Mouse (Mus musculus) cerebellum, adult 9-10 months (tissue): ENCODE measurements at regions not wholly inside any gene's neighbourhood (a gene's known extent, or its start where the extent isn't known, plus 50 kb on each side); places are given as distances from the start of the nearest gene placed in this dataset.

Source experiments
- DNase-seq: peaks from one replicate; pipeline ENCODE4 v3.0.0; 2022

DNA sequence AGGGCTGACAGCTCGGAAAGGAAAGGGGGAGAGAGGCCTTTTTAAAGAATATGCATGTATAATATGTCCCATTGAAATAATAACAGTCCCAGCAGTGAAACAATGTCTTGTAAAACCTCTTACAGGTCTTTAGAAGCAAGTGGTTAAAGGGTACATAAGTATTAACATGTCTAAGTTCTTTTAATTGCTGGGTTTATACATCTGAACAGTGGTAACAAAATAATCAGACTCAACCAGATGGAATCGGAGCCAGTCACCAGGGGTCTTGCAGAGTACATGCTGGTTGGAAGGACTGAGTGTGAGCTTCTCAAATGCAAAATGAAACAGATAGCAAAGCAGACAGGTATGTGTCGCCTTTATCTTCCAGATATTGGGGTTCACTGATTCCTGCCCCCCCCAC lies 317.3 kb downstream of the Nsun3 start:
- no peak for DNase-seq

DNA sequence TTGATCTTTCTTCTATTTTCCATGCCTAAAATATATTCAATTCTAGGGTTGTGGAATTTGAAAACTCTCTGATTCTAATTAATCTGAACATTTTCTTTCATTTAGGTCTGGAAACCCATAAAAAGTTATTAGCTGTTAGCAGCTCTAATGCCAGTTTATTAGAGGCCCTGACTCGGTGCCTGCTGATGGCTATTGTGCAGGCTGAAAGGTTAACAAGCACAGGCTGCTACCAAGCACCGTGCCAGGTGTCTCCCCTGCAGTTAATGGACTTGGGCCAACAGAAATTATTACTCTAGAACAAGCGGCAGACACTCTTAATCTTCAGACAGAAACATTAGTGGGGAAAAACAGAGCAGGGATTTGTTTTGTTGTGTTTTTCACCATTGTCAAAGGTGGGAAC lies 317.8 kb downstream of the Nsun3 start:
- DNase-seq, result peak; percentile 2

DNA sequence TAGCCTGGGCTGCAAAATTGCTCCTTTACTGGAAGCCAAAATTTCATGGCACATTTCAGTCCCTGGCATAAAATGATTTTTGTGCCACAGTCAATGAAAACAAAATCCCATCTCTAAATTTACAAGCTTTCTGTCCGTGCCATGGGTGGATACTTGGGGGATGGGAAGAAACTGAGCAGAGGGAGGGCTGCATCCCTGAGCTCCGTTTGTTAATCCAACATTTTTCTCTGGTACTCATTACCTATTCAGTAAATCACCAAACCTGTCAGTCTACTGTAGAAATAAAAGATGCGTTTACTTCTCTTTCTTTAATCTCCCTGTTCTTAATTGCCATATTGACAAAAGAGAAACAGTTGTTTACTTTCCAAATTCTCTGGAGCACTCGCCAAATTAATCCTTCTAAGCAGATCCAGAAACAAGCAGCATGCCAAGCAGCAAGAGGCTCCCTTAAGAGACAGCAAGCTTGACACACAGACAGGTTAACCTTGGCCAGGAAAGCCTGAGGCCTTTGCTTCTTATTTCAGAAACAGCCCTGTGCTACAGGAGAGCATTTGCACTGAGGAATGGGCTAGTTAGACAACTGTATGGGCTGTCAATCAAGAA lies 326.6 kb downstream of the Nsun3 start:
- DNase-seq, result no peak

DNA sequence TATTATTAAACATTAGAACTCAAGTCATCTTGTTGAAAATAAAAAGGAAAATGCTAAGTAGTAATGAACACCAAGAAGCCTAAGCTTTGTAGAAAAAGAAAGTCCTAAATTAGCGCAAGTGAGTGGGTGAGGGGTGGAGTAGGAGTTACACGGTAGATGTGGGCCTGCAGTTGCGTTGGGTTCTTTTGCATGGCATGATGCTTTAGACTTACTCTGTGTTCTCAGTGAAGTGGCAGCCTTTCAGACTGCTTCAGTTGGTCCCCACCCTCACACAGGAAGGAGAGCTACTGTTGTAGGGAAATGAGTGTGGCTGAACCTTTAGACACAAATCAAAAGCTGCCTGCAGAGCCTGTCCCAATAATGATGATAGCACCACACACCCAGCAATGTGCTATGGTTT lies 336.9 kb downstream of the Nsun3 start:
- no peak for DNase-seq

DNA sequence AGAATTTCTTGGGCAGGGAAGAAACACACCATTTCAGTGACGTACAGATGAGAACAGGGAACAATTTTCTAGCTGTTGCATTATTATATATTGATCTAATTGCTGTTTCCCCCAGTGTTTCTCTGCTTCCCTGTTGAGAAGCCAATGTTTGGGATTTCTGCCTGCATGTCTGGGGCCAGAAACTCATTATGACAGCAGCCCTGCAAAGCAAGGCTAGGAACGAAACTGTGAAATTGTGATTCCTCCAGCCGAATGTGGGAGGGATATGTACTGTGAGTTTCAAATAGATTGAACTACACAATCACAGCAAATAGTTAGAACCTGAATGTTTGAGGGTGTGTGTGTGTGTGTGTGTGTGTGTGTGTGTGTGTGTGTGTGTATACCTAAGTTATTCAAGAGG lies 339.2 kb downstream of the Nsun3 start:
- DNase-seq, result no peak

DNA sequence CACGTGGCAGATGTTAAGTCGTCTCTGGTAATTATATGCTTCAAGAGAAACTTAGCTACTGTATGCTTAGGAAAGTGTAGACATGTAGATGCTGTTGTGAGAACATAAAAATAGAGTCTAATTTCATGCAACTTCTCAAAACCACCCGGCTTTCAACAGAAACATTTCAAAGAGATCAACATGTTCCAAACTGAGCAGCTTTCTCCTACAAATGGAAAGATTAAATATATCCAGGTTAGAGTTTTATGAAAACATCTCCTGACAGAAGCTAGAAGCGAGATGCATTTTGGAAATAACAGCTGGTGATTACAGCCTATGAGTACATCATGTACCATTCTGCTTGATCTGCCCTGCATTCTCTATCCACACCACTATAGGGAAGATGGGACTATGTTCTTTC lies 345.4 kb downstream of the Nsun3 start:
- no peak for DNase-seq

DNA sequence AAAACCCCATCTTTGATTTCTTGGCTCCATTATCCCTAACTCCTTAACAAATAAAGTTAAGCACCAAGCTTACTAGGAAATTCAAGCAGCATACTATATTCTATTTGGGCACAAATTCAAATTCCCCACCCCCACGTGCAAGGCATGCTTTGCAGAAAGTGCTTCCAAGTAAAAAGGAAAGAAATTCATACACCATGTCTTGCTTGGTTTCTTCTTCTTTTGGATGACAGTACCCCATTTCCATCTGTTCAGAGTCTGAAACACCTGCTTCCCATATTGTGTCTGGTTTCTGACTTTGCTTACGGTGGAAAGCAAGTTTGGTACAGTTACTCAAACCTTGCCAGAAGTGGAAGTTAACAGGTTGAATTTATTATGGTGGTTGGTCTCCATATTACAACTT lies 353.5 kb downstream of the Nsun3 start:
- DNase-seq, result no peak

DNA sequence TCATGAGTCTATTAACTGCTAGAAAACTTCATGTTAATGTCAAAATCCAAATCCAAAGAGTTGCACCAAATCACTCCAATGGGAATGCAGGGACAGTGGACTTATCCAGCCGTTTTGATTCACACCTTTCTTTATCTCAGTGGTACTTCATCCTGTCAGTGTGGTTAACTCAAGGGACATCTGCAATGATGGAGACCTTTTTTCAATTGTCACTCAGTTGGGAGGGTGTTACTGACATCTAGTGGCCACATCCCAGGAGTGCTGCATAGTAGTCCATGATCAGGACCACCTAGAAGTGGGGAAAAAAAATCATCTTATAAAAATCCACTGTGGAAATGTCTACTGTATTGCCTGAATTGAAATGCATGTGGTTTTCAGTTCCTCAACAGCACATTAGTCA lies 372.1 kb downstream of the Nsun3 start:
- DNase-seq, result peak; percentile 6

DNA sequence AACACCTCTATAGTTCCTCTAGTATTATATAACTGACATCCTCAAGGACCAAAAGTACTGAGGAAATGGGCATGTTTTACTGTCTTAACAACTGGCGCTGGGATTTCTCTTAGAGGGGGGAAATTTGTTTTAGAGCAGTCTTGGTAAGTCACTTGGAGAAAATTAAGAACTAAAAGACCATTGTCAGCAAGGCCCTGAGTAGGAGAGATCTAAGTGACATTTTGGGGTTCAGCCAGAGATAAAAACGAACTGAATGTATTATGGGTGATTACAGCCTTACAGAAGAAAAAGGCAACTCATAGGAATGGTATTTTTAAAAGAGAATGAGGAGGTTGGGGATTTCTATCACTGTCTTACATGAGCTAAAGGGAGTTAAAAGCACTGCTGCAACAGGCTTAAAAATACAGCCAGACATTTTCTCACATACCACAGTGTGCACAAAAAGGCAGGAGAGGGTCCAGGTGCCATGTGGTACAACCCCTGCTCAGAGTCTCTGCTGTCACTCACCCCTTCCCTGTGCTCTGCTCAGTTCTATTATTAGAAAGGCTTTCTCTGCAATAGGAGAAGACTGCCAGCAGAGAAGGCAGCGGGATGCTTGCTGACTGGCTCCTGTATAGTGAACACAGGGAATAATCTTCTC lies 379.0 kb downstream of the Nsun3 start:
- DNase-seq, result no peak

DNA sequence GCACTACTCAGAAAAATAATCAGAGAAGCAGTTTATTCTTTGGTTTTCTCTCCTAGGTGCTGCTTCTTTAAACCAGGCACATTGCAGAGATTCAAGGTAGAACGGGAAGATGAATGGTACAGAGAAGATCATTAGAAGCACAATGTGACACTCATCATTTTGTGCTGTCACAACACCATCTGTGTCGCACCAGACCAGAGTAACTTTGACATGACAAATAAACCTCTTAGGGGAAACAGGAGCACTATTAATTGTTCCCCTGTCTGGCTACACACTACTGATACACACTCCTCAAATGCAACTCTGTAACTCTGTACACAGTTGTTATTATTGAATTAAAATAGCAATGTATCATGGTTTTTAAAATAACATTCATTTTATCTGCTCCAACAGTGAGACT lies 380.2 kb downstream of the Nsun3 start:
- DNase-seq, result no peak

DNA sequence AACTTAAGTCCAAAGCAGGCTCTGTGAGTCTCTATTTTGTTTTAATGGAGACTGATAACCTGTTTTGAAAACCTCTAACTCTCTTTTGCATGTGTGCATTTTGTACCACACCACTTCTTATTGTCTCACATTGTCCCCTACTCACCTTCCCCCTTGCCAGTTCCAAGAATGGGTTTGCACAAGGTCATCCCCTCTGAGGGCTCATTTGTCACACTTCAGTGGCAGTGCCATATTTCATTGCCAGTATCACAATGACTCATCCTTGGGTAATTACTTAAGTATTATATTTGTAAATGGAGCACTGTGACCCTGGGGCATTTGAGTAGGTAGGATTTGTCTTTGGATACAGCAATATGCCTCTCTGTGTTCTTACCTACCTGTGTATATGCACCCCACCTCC lies 429.3 kb downstream of the Nsun3 start:
- DNase-seq, result no peak

DNA sequence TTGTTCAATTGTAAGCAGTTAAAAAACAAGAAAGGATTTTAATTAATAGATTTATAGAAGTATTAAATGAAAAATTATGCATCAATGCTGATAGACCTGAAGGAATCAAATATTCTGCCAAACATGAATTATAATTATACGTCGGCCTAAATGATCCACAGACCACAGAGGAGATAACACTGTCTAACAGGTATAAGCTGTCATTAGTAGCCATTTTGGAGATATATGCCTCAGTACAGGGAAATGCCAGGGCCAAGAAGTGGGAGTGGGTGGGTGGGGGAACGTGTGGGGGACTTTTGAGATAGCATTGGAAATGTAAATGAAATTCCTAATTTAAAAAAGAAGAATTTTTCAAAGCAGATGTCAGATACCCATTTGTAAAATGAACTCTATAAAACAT lies 430.3 kb downstream of the Nsun3 start:
- DNase-seq, result no peak

DNA sequence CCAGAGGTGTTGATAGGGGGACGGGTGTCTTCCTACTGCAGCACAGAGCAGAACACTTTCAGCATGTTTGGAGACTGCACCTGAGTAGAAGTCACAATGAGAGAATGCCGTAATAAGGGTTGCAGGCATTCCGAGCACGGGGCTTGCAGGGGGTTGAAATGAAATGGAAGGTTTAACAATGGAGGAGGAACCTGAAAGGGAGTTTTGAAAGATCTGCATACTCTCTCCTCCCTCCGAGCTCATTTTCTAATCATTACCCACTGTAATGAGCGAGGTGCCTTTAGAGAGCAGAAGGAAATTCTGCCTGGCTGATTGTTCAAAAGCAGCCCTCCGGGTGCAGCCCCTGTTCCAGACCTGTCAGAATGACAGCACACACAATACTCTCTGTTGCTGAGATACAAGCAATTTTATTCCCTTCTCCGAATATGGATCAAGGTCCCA lies 430.8 kb downstream of the Nsun3 start:
- no peak for DNase-seq

DNA sequence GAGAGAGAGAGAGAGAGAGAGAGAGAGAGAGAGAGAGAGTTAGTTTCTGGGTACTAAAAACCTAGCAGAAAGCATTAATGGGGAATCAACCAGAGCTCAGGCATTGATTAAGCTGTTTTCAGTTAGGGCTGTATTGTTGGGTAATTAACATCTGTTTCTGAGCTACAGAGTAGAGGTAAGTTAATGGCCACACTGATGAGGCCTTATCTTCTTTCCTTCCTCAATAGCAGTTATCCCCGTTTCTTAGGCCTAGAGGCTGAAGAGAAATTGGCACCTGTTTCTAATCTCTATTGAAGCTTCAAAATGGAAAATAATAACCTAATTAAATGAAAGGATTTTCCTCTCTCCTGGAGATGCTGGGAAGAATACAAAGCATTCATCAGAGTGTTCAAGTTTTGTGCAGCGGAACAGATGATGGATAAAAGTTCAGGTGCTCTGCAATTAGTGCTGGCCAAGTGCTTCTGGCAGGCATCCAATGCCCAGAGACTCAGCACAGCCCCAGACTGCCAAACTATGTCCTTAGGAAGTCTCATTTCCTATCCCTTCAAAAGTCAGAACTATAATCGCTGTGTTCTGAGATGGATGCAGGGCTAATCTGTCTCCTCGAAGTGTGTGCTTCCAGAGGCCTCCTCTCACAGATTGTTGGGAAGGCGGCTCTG lies 459.1 kb downstream of the Nsun3 start:
- DNase-seq, result no peak

DNA sequence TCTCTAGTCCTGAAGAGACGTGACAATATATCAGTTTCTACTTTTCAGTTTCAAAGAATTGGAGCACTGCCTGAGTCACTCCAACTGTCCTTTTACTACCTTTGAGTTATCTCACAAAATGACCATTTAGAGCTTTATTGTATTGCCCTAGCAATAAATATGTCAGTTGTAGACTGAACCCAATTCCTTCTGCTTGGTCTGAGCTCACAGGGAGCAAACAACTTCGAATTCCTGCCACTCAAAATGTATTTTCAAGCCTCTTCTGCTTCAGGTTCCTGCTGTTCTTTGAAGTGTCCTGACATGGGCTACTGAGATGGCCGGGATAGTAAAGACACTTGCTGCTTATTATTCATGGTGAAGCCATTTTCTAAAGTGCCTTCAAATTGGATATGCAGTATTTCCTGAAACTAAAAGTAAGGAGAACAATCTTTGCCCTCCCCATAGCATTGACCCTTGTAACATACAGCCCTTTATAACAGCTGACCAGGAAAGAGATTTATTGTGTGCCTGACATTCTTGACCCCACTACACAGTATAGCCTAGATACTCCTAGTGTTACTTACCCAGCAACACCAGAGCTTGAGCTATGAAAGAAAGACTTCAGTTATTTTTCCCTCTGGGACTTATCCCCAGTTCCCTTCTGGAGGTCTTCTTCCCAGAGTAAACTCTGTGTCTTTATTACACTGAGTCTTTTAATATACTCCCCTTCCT lies 460.9 kb downstream of the Nsun3 start:
- DNase-seq, result no peak

DNA sequence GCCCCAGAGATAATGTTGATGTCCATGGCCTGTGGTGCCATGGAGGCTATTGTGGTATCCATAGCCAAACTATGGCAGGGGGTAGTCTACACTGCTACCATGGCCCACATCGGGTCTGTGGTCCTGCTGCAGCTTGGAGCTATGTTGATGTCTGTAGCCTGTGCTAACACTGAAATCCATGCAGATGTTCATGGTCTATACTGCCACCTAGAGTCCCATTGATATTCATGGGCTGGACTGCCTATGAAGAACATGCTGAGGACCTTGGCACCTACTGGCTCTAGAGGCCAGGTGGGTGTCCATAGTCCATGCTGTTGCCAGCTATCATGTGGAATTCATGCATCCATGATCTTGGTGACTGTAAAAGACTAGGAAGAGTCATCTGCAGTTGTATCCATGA lies 463.8 kb downstream of the Nsun3 start:
- DNase-seq, result no peak

DNA sequence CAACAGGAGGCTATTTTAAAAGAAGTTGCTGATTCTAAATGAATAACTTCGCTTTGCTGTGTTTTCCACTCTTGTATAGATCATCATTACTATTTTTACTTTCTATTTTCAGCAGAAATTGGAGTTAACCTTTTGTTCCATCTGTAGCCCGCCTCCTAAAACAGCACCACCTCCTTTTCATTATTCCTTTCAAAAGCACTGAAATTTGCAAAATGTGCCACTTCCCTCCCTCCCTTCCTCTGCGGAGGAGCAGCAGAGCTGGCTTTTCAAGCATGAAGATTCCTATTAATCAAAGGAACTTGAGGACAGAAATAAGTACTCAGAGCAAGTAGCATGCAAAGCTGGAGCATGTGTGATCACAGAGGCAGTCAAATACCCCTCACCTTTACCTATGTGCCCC lies 497.7 kb downstream of the Nsun3 start:
- no peak for DNase-seq
